Mouse (Mus musculus) liver, embryonic 14.5 days (tissue): Measurements from ENCODE around the gene Tsga10ip. TPM values are rescaled to one million over a fixed set of nuclear protein-coding genes. Genes with fewer than 3 reads are reported as not detected.

Source experiments
- ATAC-seq: fragments of 200-750 bp; cut with Nextera tagmentation; 2 replicates; pipeline ENCODE4 v1.8.0; 2017; ENCODE audit warnings: moderate number of reproducible peaks, mild to moderate bottlenecking, moderate library complexity; ENCODE audit not compliant: insufficient read depth
- DNase-seq, 3 experiments: peaks; one replicate each; pipeline ENCODE4 v3.0.0-alpha.2; 2012 to 2013; ENCODE audit warnings: low read depth in 3 of 3, low spot score in 3 of 3
- H3K27ac ChIP-seq: fragments of 300-500 bp; sonication (generic); 2 replicates; pipeline ENCODE4 v1.5.1; 2014; ENCODE audit warnings: moderate library complexity, mild to moderate bottlenecking, control low read depth, inconsistent platforms
- H3K27me3 ChIP-seq: fragments of 300-500 bp; sonication (generic); 2 replicates; pipeline ENCODE4 v1.6.1; 2014; ENCODE audit warnings: mild to moderate bottlenecking, low read length, moderate library complexity; ENCODE audit not compliant: control insufficient read depth, insufficient read depth
- H3K36me3 ChIP-seq: fragments of 300-500 bp; sonication (generic); replicated peaks from 2 replicates; pipeline ENCODE4 v1.6.1; 2014; ENCODE audit warnings: low read depth; ENCODE audit not compliant: control insufficient read depth, insufficient read depth
- H3K4me1 ChIP-seq, 2 experiments: fragments of 200-500 bp in 1 of 2; fragments of 300-500 bp in 1 of 2; sonication (generic) in 1 of 2; replicated peaks; 2 replicates each; pipeline ENCODE4 v1.6.1; 2012 to 2014; ENCODE audit warnings: antibody characterized with exemption in 1 of 2, inconsistent platforms in 1 of 2, low read length in 1 of 2; ENCODE audit not compliant: control insufficient read depth in 2 of 2, insufficient read depth in 2 of 2
- H3K4me2 ChIP-seq: fragments of 300-500 bp; sonication (generic); 2 replicates; pipeline ENCODE4 v1.6.1; 2014; ENCODE audit warnings: low read depth, mild to moderate bottlenecking, control low read depth, moderate library complexity
- H3K4me3 ChIP-seq, 2 experiments: fragments of 200-500 bp in 1 of 2; fragments of 300-500 bp in 1 of 2; sonication (generic) in 1 of 2; 2 replicates each; pipeline ENCODE4 v1.5.1; 2012 to 2014; ENCODE audit warnings: low read depth in 2 of 2, low read length in 2 of 2, mild to moderate bottlenecking in 2 of 2, control low read depth in 1 of 2, inconsistent platforms in 1 of 2, moderate library complexity in 1 of 2; ENCODE audit not compliant: insufficient read depth in 1 of 2
- H3K9ac ChIP-seq: fragments of 300-500 bp; sonication (generic); replicated peaks from 2 replicates; pipeline ENCODE4 v1.6.1; 2014; ENCODE audit warnings: mild to moderate bottlenecking, control low read depth, moderate library complexity
- H3K9me3 ChIP-seq: fragments of 300-500 bp; sonication (generic); 2 replicates; pipeline ENCODE4 v1.6.1; 2016; ENCODE audit warnings: low read length, mixed read lengths; ENCODE audit not compliant: control insufficient read depth
- CTCF ChIP-seq: IDR thresholded peaks from 2 replicates; pipeline ENCODE4 v1.5.1; 2016; ENCODE audit warnings: antibody characterized with exemption, low read depth, control low read depth
- EP300 ChIP-seq: IDR thresholded peaks from 2 replicates; pipeline ENCODE4 v1.6.1; 2016; ENCODE audit warnings: antibody characterized with exemption, low read depth
- WGBS: fragments of 180-500 bp; shearing (Covaris S2); extraction: QIAGEN DNeasy Blood & Tissue Kit; methylation state at CpG from one replicate; pipeline ENCODE4 v1.1.7; 2014; ENCODE audit not compliant: insufficient replicate concordance; 5-methylcytosine and 5-hydroxymethylcytosine counted together
- polyA plus RNA-seq, 2 experiments: library from polyadenylated mRNA; depleted of rRNA in 1 of 2; stranded (reverse) in 1 of 2; unstranded in 1 of 2; fragments of >200 nt; fragmentation: Nextera tagmentation in 1 of 2; extraction: Ambion mirVana in 1 of 2; gene quantifications; 2 replicates each; pipeline versions ENCODE4 v1.2.1 to v1.2.3; 2012 to 2014

Gene Tsga10ip
- polyA plus RNA-seq, 2 experiments = 0.09 TPM; not detected in 1

DNA sequence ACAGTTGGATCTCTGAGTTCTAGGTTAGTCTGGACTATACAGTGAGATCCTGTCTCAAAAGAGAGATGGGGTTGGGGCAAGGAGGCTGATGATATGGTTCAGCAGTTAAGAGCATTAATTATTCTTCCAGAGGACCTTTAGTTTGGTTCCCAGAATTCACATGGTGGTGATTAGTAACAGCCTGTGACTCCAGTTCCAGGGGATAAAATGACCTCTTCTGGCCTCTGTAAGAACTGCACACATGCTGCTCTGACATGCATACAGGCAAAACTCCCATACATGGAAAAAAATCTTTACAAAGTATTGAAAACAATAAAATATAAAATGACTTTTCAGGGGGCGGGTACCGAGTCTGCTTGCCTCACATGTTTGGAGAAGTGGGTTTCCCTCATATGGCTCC is 25.8 kb upstream of the Tsga10ip start:
- H3K9me3 ChIP-seq = no peaks in the 10 kb centered on the region
- no peak overlapping the region for H3K9ac ChIP-seq
- H3K4me3 ChIP-seq = no peak overlapping the region
- H3K4me2 ChIP-seq = no peak overlapping the region
- H3K27me3 ChIP-seq = no peaks in the 10 kb centered on the region
- 64% methylated on average over 2 of the region's 2 CpGs for WGBS
- H3K36me3 ChIP-seq = peaks cover 4% of the 10 kb centered on the region
- H3K27ac ChIP-seq = no peak overlapping the region
- ATAC-seq (no peak), DNase-seq (no peak)
- TF ChIP-seq EP300 = no peak
- peak; percentile 47; the same call in 1 of the 2 replicates for TF ChIP-seq CTCF
- peaks cover 5 to 12% of the 10 kb centered on the region in 2 experiments for H3K4me1 ChIP-seq

DNA sequence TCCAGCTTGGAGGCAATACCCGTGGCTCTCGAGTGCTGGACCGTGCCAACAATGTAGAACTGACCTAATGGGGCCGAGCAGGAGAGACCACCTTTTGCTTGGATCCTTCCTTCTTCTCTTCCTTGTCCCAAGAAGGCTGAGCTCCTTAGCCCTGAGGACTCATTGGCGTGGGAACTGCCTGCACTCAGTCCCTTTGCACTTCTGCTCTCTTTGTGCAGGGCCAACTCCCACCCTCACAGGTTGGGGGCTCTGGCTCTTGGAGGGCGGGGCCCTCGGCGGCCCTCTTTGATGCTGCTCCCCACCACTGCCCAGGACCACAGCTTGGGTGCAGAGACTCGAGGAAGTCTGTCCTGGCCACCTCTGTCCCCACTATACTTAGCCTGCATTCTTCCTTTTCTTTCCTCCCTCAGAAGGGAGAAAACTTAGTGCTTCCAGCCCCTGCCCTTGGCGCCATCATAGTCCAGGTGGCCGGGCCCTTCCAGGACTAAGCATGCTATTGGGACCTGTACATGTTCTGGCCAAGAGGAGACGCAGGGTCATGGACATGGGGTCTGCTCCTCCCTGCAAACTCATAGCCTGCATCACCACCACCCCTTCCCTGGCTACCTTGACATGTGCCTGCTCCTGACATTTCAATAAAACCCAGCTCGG is 24.4 kb upstream of the Tsga10ip start:
- peaks cover 4% of the 10 kb centered on the region for H3K36me3 ChIP-seq
- H3K9me3 ChIP-seq = no peaks in the 10 kb centered on the region
- H3K27ac ChIP-seq = no peak overlapping the region
- ATAC-seq = no peak
- no peak overlapping the region for H3K4me3 ChIP-seq
- H3K27me3 ChIP-seq = no peaks in the 10 kb centered on the region
- H3K4me2 ChIP-seq = no peak overlapping the region; the same call in 1 of the 2 replicates
- TF ChIP-seq CTCF = no peak
- no peak for TF ChIP-seq EP300
- no peak for DNase-seq
- no peak overlapping the region for H3K9ac ChIP-seq
- 80% methylated on average over 13 of the region's 13 CpGs for WGBS
- H3K4me1 ChIP-seq = peaks cover 5 to 12% of the 10 kb centered on the region in 2 experiments; a peak in 3 of 4 replicates

DNA sequence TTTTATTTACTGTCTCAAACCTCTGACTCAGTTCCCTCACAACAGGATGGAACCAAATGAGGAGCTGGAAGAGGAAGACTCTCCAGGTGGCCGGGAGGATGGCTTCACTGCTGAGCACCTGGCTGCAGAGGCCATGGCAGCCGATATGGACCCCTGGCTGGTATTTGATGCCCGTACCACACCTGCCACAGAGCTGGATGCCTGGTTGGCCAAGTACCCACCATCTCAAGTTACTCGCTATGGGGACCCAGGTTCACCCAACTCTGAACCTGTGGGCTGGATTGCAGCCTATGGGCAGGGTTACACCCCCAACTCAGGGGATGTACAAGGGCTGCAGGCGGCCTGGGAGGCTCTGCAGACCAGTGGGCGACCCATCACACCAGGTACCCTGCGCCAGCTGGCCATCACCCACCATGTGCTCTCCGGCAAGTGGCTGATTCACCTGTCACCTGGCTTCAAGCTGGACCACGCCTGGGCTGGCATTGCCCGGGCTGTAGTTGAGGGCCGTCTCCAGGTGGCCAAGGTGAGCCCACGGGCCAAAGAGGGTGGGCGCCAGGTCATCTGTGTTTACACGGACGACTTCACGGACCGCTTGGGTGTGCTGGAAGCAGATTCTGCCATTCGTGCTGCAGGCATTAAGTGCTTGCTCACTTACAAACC is 23.7 kb upstream of the Tsga10ip start:
- DNase-seq (no peak), ATAC-seq (no peak)
- TF ChIP-seq CTCF (no peak), EP300 (no peak)
- Histone ChIP-seq H3K9me3 (no peaks in the 10 kb centered on the region), H3K9ac (peak overlapping the region; percentile 88), H3K4me3 (peak overlapping the region; percentile 70 to 76), H3K4me1 (peaks cover 5 to 12% of the 10 kb centered on the region in 2 experiments; a peak in 3 of 4 replicates), H3K27me3 (no peaks in the 10 kb centered on the region), H3K4me2 (peak overlapping the region; percentile 86), H3K36me3 (peaks cover 4% of the 10 kb centered on the region), H3K27ac (peak overlapping the region; percentile 55)
- WGBS = 84% methylated on average over 18 of the region's 18 CpGs

- WGBS = under 1% methylated on average over 83 of the region's 87 CpGs
- peak; percentile 84 for ATAC-seq
Observed at GRCm38 (mm10) chr19:5424782-5425741, 22.7 kb upstream of the Tsga10ip start, which contains the start of the genes Drap1 and AI837181. TSS of gene Drap1 (minus strand) at chr19:5424979. TSS of gene AI837181 (plus strand) at chr19:5425144.

More at GRCm38 (mm10) chr19:5424782-5425741, 22.7 kb upstream of the Tsga10ip start, which contains the start of the genes Drap1 and AI837181:
- H3K4me2 ChIP-seq = peak within 1 kb of the TSS; percentile 86
- peak within 1 kb of the TSS; percentile 76 to 92 for H3K4me3 ChIP-seq
- peaks cover 7% of the 10 kb centered on the region for H3K36me3 ChIP-seq
- no peaks in the 10 kb centered on the region for H3K9me3 ChIP-seq
- peak; percentile 88 to 91 (median 90) for DNase-seq
- H3K9ac ChIP-seq = peak within 1 kb of the TSS; percentile 88
- no peaks in the 10 kb centered on the region for H3K27me3 ChIP-seq
- H3K4me1 ChIP-seq = peaks cover 5 to 12% of the 10 kb centered on the region in 2 experiments; a peak in 3 of 4 replicates
- peak within 1 kb of the TSS; percentile 58 for H3K27ac ChIP-seq
- 0 out of 2 replicates have a peak, but pooled peaks have one; percentile 6 for TF ChIP-seq CTCF
- 0 out of 2 replicates have a peak, but pooled peaks have one; percentile 6 for TF ChIP-seq EP300
